Mouse (Mus musculus) liver, adult 2 months (tissue): ENCODE measurements around the gene Rcan1.

ENCODE experiments used
- CTCF ChIP-seq: fragments of 200-500 bp; IDR thresholded peaks from 2 replicates; pipeline ENCODE4 v1.5.1; 2011; ENCODE audit warnings: low read depth, low read length, control low read depth
- POLR2A ChIP-seq: fragments of 200-500 bp; IDR thresholded peaks from 2 replicates; pipeline ENCODE4 v1.6.1; 2011; ENCODE audit warnings: low read length, control low read depth; ENCODE audit not compliant: insufficient read depth; ENCODE audit errors: extremely low read depth

- TF ChIP-seq POLR2A, result no peak
- no peak for TF ChIP-seq CTCF
These were observed 39.9 kb downstream of the Rcan1 start for GRCm38 (mm10) chr16:92430731-92431130.
